Mouse (Mus musculus) heart, embryonic 14.5 days (tissue): Measurements from ENCODE around the gene Bahcc1. TPM values are rescaled to one million over a fixed set of nuclear protein-coding genes. Genes with fewer than 3 reads are reported as not detected.
A peak's percentile ranks its signal among the peaks of the same experiment; 100 is the strongest.

Experiments used
- ATAC-seq: fragments of 200-750 bp; cut with Nextera tagmentation; 2 replicates; pipeline ENCODE4 v1.8.0; 2017; ENCODE audit warnings: low read depth, moderate TSS enrichment; ENCODE audit not compliant: insufficient number of reproducible peaks, insufficient read depth, low FRiP score
- H3K27ac ChIP-seq, 2 experiments: fragments of 200-500 bp in 1 of 2; fragments of 300-500 bp in 1 of 2; sonication (generic) in 1 of 2; replicated peaks in 1 of 2; 2 replicates each; pipeline ENCODE4 v1.5.1; 2012 to 2014; ENCODE audit warnings: low read depth in 2 of 2, low read length in 2 of 2, control low read depth in 1 of 2, mild to moderate bottlenecking in 1 of 2, mixed read lengths in 1 of 2; ENCODE audit not compliant: control insufficient read depth in 1 of 2, insufficient read depth in 1 of 2
- H3K27me3 ChIP-seq: fragments of 300-500 bp; sonication (generic); 2 replicates; pipeline ENCODE4 v1.6.1; 2014; ENCODE audit warnings: mild to moderate bottlenecking, low read length, control low read depth; ENCODE audit not compliant: control insufficient read depth, insufficient read depth
- H3K36me3 ChIP-seq: fragments of 300-500 bp; sonication (generic); 2 replicates; pipeline ENCODE4 v1.6.1; 2014; ENCODE audit warnings: mild to moderate bottlenecking, control low read depth, low read length, mixed read lengths; ENCODE audit not compliant: control insufficient read depth, insufficient read depth
- H3K4me1 ChIP-seq, 2 experiments: fragments of 200-500 bp in 1 of 2; fragments of 300-500 bp in 1 of 2; sonication (generic) in 1 of 2; 2 replicates each; pipeline ENCODE4 v1.6.1; 2012 to 2014; ENCODE audit warnings: low read length in 2 of 2, control low read depth in 1 of 2, mixed read lengths in 1 of 2; ENCODE audit not compliant: control insufficient read depth in 2 of 2, insufficient read depth in 2 of 2
- H3K4me2 ChIP-seq: fragments of 300-500 bp; sonication (generic); 2 replicates; pipeline ENCODE4 v1.6.1; 2014; ENCODE audit warnings: mild to moderate bottlenecking, low read length
- H3K4me3 ChIP-seq, 2 experiments: fragments of 200-500 bp in 1 of 2; fragments of 300-500 bp in 1 of 2; sonication (generic) in 1 of 2; 2 replicates each; pipeline ENCODE4 v1.5.1; 2012 to 2014; ENCODE audit warnings: low read length in 2 of 2, mild to moderate bottlenecking in 2 of 2, control low read depth in 1 of 2, low read depth in 1 of 2, moderate library complexity in 1 of 2; ENCODE audit not compliant: control insufficient read depth in 1 of 2, insufficient read depth in 1 of 2
- H3K9ac ChIP-seq: fragments of 300-500 bp; sonication (generic); 2 replicates; pipeline ENCODE4 v1.6.1; 2014; ENCODE audit warnings: mild to moderate bottlenecking, low read length
- H3K9me3 ChIP-seq: fragments of 300-500 bp; sonication (generic); 2 replicates; pipeline ENCODE4 v1.6.1; 2016; ENCODE audit warnings: low read length, control low read depth; ENCODE audit not compliant: control insufficient read depth
- WGBS: fragments of 180-500 bp; shearing (Covaris S2); extraction: QIAGEN DNeasy Blood & Tissue Kit; methylation state at CpG from one replicate; pipeline ENCODE4 v1.1.7; 2014; 5-methylcytosine and 5-hydroxymethylcytosine counted together
- polyA plus RNA-seq: library from polyadenylated mRNA; unstranded; fragments of >200 nt; fragmentation: Nextera tagmentation; extraction: Ambion mirVana; gene quantifications from 2 replicates; pipeline ENCODE4 v1.2.1, GENCODE M21; 2014

Gene Bahcc1
- polyA plus RNA-seq, 1 experiment from 2014 or later = 9.1 TPM

GRCm38 (mm10) chr11:120267676-120268075 is 34.9 kb downstream of the Bahcc1 start:
- ATAC-seq = no peak
- Histone ChIP-seq H3K27me3 (no peaks in the 10 kb centered on the region), H3K36me3 (peaks cover 28% of the 10 kb centered on the region), H3K9ac (no peak overlapping the region), H3K4me3 (no peak overlapping the region), H3K4me2 (no peak overlapping the region), H3K9me3 (no peaks in the 10 kb centered on the region), H3K27ac (no peak overlapping the region), H3K4me1 (peaks cover 17 to 39% of the 10 kb centered on the region in 2 experiments)
- 84% methylated on average over 3 of the region's 3 CpGs for WGBS

DNA sequence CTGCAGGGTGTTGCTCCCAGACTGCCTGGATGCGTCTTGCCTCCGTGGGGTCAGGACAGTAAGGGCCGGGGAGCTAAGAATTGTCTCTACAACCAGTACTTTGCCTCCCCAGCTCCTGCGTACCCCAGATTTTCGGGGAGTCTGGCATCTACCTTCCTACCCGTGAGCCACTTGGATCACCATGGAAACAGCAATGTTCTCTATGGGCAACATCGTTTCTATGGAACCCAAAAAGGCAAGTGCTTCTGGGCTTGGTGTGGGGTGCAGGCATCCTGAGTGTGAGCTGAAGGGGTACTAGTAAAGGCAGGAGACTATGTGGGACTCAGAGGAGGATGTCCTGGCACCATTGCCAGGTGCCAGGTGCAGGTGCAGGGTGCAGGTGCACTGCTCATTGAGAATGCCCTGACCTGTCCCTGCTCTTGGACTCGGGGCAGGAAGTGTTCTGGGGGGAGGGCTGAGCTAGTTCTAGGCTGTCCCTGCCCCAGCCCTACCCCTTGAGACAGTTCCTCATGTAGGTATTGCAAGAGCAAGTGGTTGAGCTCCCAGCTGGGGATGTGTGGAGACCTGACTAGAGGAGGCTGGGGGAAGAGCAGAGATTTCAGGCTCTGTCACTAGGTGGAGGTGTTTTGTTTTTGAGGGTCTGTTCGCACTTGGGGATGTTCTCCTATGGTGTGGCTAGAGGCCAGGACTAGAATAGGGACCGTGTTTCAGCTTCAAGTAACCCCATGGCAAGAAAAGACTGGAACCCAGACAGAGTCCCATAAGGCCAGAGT is 35.6 kb downstream of the Bahcc1 start:
- Histone ChIP-seq H3K27ac (no peak overlapping the region), H3K4me3 (no peak overlapping the region), H3K9ac (no peak overlapping the region), H3K4me1 (peaks cover 12 to 32% of the 10 kb centered on the region in 2 experiments; a peak in 3 of 4 replicates), H3K36me3 (peaks cover 35% of the 10 kb centered on the region), H3K27me3 (no peaks in the 10 kb centered on the region), H3K9me3 (no peaks in the 10 kb centered on the region), H3K4me2 (no peak overlapping the region)
- 81% methylated on average over 10 of the region's 10 CpGs for WGBS
- no peak for ATAC-seq

DNA sequence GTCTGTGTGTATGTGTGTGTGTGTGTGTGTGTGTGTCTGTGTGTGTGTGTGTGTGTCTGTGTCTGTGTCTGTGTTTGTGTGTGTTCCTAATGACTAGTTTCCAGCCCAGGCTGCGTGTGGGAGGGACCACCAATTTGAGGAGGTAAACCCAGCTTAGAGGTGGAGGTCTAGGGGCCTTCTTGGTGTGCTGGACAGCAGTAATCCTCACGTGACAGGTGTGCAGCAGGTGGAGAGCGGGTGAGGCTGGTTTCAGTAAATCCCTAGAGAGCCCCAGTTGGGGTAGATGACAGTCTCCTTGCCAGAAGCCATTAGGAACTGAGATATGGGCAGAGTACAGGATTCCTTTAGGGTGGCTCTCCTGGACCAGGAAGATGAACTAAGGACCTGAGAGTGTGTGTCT is 36.3 kb downstream of the Bahcc1 start:
- H3K27ac ChIP-seq = no peak overlapping the region
- 89% methylated on average over 3 of the region's 3 CpGs for WGBS
- no peak for ATAC-seq
- H3K4me2 ChIP-seq = no peak overlapping the region
- no peaks in the 10 kb centered on the region for H3K9me3 ChIP-seq
- H3K4me1 ChIP-seq = peaks cover 8 to 25% of the 10 kb centered on the region in 2 experiments; a peak in 3 of 4 replicates
- no peak overlapping the region for H3K4me3 ChIP-seq
- no peaks in the 10 kb centered on the region for H3K27me3 ChIP-seq
- H3K9ac ChIP-seq = no peak overlapping the region
- H3K36me3 ChIP-seq = peaks cover 41% of the 10 kb centered on the region

DNA sequence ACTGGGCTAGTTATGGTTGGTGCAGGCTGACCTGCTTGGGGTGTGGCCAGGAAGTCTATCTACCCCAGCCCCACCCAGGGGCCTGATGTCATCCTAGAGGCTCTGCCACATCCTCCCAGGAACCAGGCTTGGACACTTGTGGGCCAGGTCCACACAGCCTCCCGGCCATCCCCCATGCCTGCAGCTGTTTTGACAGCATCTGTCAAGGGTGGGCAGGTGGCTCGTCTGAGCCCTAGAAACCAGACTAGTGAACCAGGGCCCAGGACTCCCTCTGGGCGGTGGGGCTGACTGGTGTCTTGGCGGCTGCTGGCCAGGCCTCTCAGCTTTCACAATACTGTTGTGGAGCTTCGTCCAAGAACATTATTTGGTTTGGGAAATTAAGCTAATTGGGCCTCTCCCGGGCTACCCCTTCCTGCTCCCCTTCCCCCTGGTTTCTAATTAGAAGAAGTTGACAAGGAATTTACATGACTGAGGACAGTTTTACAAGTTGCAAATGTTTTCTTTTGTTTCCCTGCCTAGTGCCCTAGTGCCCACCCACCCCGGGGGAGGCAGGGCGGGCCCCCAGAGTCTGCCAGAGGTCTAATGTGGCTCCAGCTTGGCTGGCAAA is 36.9 kb downstream of the Bahcc1 start:
- Histone ChIP-seq H3K36me3 (peaks cover 47% of the 10 kb centered on the region), H3K9ac (no peak overlapping the region), H3K4me3 (no peak overlapping the region), H3K27me3 (no peaks in the 10 kb centered on the region), H3K27ac (peak overlapping the region in 1 of 2 experiments; percentile 13; a peak in 1 of 4 replicates), H3K9me3 (no peaks in the 10 kb centered on the region), H3K4me2 (no peak overlapping the region), H3K4me1 (peaks cover 7 to 19% of the 10 kb centered on the region in 2 experiments; a peak in 3 of 4 replicates)
- ATAC-seq = no peak
- WGBS = 57% methylated on average over 8 of the region's 8 CpGs

- Histone ChIP-seq H3K36me3 (peaks cover 89% of the 10 kb centered on the region), H3K27me3 (no peaks in the 10 kb centered on the region), H3K9ac (no peak overlapping the region), H3K27ac (no peak overlapping the region), H3K4me2 (no peak overlapping the region), H3K4me3 (no peak overlapping the region), H3K4me1 (peaks cover 20 to 27% of the 10 kb centered on the region in 2 experiments), H3K9me3 (no peaks in the 10 kb centered on the region)
- ATAC-seq = no peak
- 82% methylated on average over 11 of the region's 11 CpGs for WGBS
These were observed 46.6 kb downstream of the Bahcc1 start for GRCm38 (mm10) chr11:120279335-120279734.

GRCm38 (mm10) chr11:120280281-120280773 is 47.6 kb downstream of the Bahcc1 start:
- peaks cover 89% of the 10 kb centered on the region for H3K36me3 ChIP-seq
- H3K4me1 ChIP-seq = peaks cover 20 to 27% of the 10 kb centered on the region in 2 experiments
- H3K27me3 ChIP-seq = no peaks in the 10 kb centered on the region
- 90% methylated on average over 25 of the region's 25 CpGs for WGBS
- no peak overlapping the region for H3K9ac ChIP-seq
- H3K9me3 ChIP-seq = no peaks in the 10 kb centered on the region
- ATAC-seq = no peak; the same call in 1 of the 2 replicates
- no peak overlapping the region for H3K4me2 ChIP-seq
- no peak overlapping the region for H3K27ac ChIP-seq
- no peak overlapping the region for H3K4me3 ChIP-seq

DNA sequence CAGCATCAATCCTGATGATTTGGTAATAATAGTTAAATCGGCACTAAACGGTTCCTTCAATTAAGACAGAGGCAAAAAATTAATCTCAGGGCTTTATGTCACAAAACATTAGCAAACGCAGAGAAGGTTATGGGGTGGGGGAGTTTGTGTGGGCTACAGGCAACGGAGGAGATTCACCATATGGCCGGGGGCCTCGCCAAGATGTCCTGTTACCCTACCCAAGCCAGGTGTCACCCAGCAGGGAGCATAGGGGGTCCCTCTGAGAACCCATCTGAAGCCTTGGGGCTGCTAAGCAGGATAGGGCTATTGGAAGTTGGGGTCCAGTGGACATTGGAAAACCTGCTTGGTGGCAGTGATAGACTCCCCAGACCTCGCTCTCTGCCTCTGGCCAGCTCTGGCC is 48.0 kb downstream of the Bahcc1 start:
- WGBS = 89% methylated on average over 7 of the region's 7 CpGs
- Histone ChIP-seq H3K4me2 (no peak overlapping the region), H3K27ac (peak overlapping the region; percentile 21 to 62; a peak in 3 of 4 replicates), H3K4me3 (no peak overlapping the region), H3K9ac (no peak overlapping the region), H3K9me3 (no peaks in the 10 kb centered on the region), H3K36me3 (peaks cover 88% of the 10 kb centered on the region), H3K27me3 (no peaks in the 10 kb centered on the region), H3K4me1 (peaks cover 20 to 27% of the 10 kb centered on the region in 2 experiments)
- ATAC-seq = no peak
